ENCODE assay signal across 8 mouse cellular contexts in genomic region chr10:24711071-24711470, GRCm38 (mm10). TPM values are rescaled to one million over a fixed set of nuclear protein-coding genes. Genes with fewer than 3 reads are reported as not detected.
A peak's percentile ranks its signal among the peaks of the same experiment; 100 is the strongest.
DNase-seq lines count a peak whose midpoint lies in the region; ATAC-seq and TF ChIP-seq lines count a peak whose summit lies in the region.

No protein-coding gene starts in this region.

- H3K79me2 ChIP-seq in MEL (ENCODE audit: control insufficient read depth, insufficient read depth, low read length, poor library complexity): no peaks in the 10 kb centered on the region

- no peaks in the 10 kb centered on the region for H3K36me3 ChIP-seq in erythroblast, embryonic 14.5 days (ENCODE audit: control insufficient read depth)
- H3K36me3 ChIP-seq in MEL (ENCODE audit: control insufficient read depth in 1 of 2, insufficient read depth in 2 of 2, low read length in 2 of 2): no peaks in the 10 kb centered on the region
- no peaks in the 10 kb centered on the region for H3K36me3 ChIP-seq in heart, embryonic 15.5 days
- H3K36me3 ChIP-seq in limb, embryonic 15.5 days: no peaks in the 10 kb centered on the region
- no peaks in the 10 kb centered on the region for H3K36me3 ChIP-seq in small intestine, adult 2 months (ENCODE audit: control insufficient read depth, insufficient read depth, low read length)

- peak overlapping the region; percentile 94 for H3K4me2 ChIP-seq in heart, embryonic 15.5 days
- peak overlapping the region; percentile 91 for H3K4me2 ChIP-seq in limb, embryonic 15.5 days

- no peaks in the 10 kb centered on the region for H3K9me3 ChIP-seq in erythroblast, embryonic 14.5 days (ENCODE audit: control insufficient read depth, low read length)
- H3K9me3 ChIP-seq in MEL (replicated peaks; ENCODE audit: insufficient read depth, low read length): no peaks in the 10 kb centered on the region
- H3K9me3 ChIP-seq in heart, embryonic 15.5 days (replicated peaks): no peaks in the 10 kb centered on the region
- no peaks in the 10 kb centered on the region for H3K9me3 ChIP-seq in limb, embryonic 15.5 days

- TF ChIP-seq EP300 in MEL (IDR thresholded peaks at IDR 0.05; ENCODE audit: low read depth in 1 of 2, low read length in 2 of 2): no peak

- no peak for TF ChIP-seq CTCF in MEL (IDR thresholded peaks at IDR 0.05 in 2 of 3, conservative IDR thresholded peaks at IDR 0.05 in 1 of 3; ENCODE audit: control insufficient read depth in 1 of 3, insufficient read depth in 1 of 3, low read depth in 2 of 3, low read length in 3 of 3, poor library complexity in 1 of 3, severe bottlenecking in 1 of 3)
- TF ChIP-seq CTCF in small intestine, adult 2 months (IDR thresholded peaks at IDR 0.05; ENCODE audit: extremely low read depth, insufficient read length, insufficient replicate concordance, low read depth, low read length): no peak

- no peak overlapping the region for H3K27ac ChIP-seq in MEL (ENCODE audit: control insufficient read depth, low read depth, low read length)
- no peak overlapping the region for H3K27ac ChIP-seq in heart, embryonic 15.5 days
- H3K27ac ChIP-seq in limb, embryonic 15.5 days: 0 out of 2 replicates have a peak overlapping the region, but pooled peaks have one; percentile 28
- no peak overlapping the region; the same call in 1 of the 2 replicates for H3K27ac ChIP-seq in small intestine, adult 2 months (ENCODE audit: insufficient read depth, low read depth, low read length)

- intact Hi-C loops in gastrocnemius, postnatal 14 days (cut with DNase I; ENCODE audit: low total_unique reads): no loop called here

- no peak for TF ChIP-seq POLR2A in MEL (IDR thresholded peaks at IDR 0.05; ENCODE audit: control insufficient read depth in 1 of 2, insufficient read depth in 1 of 2, low read depth in 1 of 2, low read length in 2 of 2, poor library complexity in 1 of 2)
- no peak for TF ChIP-seq POLR2A in small intestine, adult 2 months (IDR thresholded peaks at IDR 0.05; ENCODE audit: low read depth, low read length)

- no peak for TF ChIP-seq RAD21 in MEL (IDR thresholded peaks at IDR 0.05; ENCODE audit: low read depth, low read length)

- H3K4me1 ChIP-seq in erythroblast, embryonic 14.5 days (ENCODE audit: control insufficient read depth): peaks cover 14% of the 10 kb centered on the region
- H3K4me1 ChIP-seq in MEL (ENCODE audit: control insufficient read depth in 1 of 2, insufficient read depth in 2 of 2, low read length in 2 of 2): 0 out of 4 replicates have a peak, but pooled peaks cover 0 to 5% of the 10 kb centered on the region in 2 experiments
- H3K4me1 ChIP-seq in heart, embryonic 15.5 days (replicated peaks): peaks cover 9% of the 10 kb centered on the region
- H3K4me1 ChIP-seq in limb, embryonic 15.5 days: peaks cover 13% of the 10 kb centered on the region; the same call in 1 of the 2 replicates
- H3K4me1 ChIP-seq in small intestine, adult 2 months (ENCODE audit: control insufficient read depth, insufficient read depth, insufficient read length, low read length): peaks cover 2% of the 10 kb centered on the region; the same call in 1 of the 2 replicates

- 20% methylated on average over 10 of the region's 10 CpGs for WGBS in heart, embryonic 15.5 days
- WGBS in limb, embryonic 15.5 days: 16% methylated on average over 10 of the region's 10 CpGs
- WGBS in small intestine, adult 2 months: 9% methylated on average over 10 of the region's 10 CpGs

- H3K9ac ChIP-seq in MEL (ENCODE audit: control insufficient read depth, low read depth, low read length, poor library complexity, severe bottlenecking): peak overlapping the region; percentile 42
- peak overlapping the region; percentile 65 for H3K9ac ChIP-seq in heart, embryonic 15.5 days
- H3K9ac ChIP-seq in limb, embryonic 15.5 days: peak overlapping the region; percentile 57; the same call in 1 of the 2 replicates

- ATAC-seq in erythroblast, adult 5-6 weeks (replicated peaks; ENCODE audit: low FRiP score, poor library complexity, severe bottlenecking): no peak
- ATAC-seq in heart, embryonic 15.5 days (replicated peaks; ENCODE audit: insufficient number of reproducible peaks, insufficient read depth, low FRiP score, low read depth): no peak
- ATAC-seq in limb, embryonic 15.5 days (ENCODE audit: insufficient number of reproducible peaks, low FRiP score, low TSS enrichment, low read depth): no peak

- peaks cover 27% of the 10 kb centered on the region for H3K27me3 ChIP-seq in erythroblast, embryonic 14.5 days (ENCODE audit: control insufficient read depth)
- no peaks in the 10 kb centered on the region; a peak in 2 of 4 replicates for H3K27me3 ChIP-seq in MEL (ENCODE audit: control insufficient read depth in 1 of 2, insufficient read depth in 2 of 2, low read length in 2 of 2)
- no peaks in the 10 kb centered on the region for H3K27me3 ChIP-seq in heart, embryonic 15.5 days
- H3K27me3 ChIP-seq in limb, embryonic 15.5 days: no peaks in the 10 kb centered on the region
- H3K27me3 ChIP-seq in small intestine, adult 2 months (ENCODE audit: control insufficient read depth, insufficient read depth, low read length): no peaks in the 10 kb centered on the region

- H3K4me3 ChIP-seq in erythroblast, embryonic 14.5 days (replicated peaks): peak overlapping the region; percentile 69
- H3K4me3 ChIP-seq in MEL (ENCODE audit: control insufficient read depth in 1 of 2, insufficient read depth in 1 of 2, low read depth in 2 of 2, low read length in 2 of 2): peak overlapping the region; percentile 61 to 62
- peak overlapping the region; percentile 68 for H3K4me3 ChIP-seq in heart, embryonic 15.5 days
- peak overlapping the region; percentile 66 for H3K4me3 ChIP-seq in limb, embryonic 15.5 days
- peak overlapping the region; percentile 80 for H3K4me3 ChIP-seq in small intestine, adult 2 months (ENCODE audit: low read depth, low read length)

- peak; percentile 10 for DNase-seq in MEL (ENCODE audit: low read depth, low spot score)
- no peak for DNase-seq in gastrocnemius, postnatal 14 days
- no peak for DNase-seq in right cerebral cortex, postnatal 25 days

TF ChIP-seq in MEL, 35 proteins besides CTCF, POLR2A, EP300 and RAD21:
- TF ChIP-seq POLR2AphosphoS2 (IDR thresholded peaks at IDR 0.05; ENCODE audit: low read length) (no peak), MXI1 (IDR thresholded peaks at IDR 0.05; ENCODE audit: low read depth, low read length) (no peak)
TF ChIP-seq in MEL: peak in this region for 0.

RNA-seq across cellular contexts. Expression of gene Enpp1, which starts 0.9 kb away (rescaled TPM):
- 0.02 TPM in 1 of 2 replicates, not detected in the other for polyA plus RNA-seq in erythroblast, embryonic 14.5 days (2012)
- total RNA-seq in erythroblast, adult 5-6 weeks (2015; ENCODE audit: low replicate concordance): 0.38 and 0.42 TPM in 2 replicates
- total RNA-seq in erythroblast, adult 5-6 weeks (2017; ENCODE audit: low replicate concordance): 0.09 and 0.70 TPM in 2 replicates
- total RNA-seq in MEL (2012; rRNA removed): 0.07 and 0.12 TPM in 2 replicates
- polyA plus RNA-seq in MEL (2012; ENCODE audit: insufficient read depth in 1 of 2, insufficient read length in 2 of 2, low read depth in 1 of 2, low replicate concordance in 2 of 2, missing spikeins in 1 of 2): under 1 TPM in 1 of 2 experiments, not detected in 1; 0.15 TPM
- polyA plus RNA-seq in heart, embryonic 15.5 days (2015; fragmentation: Nextera tagmentation; extraction: Ambion mirVana): 3.9 and 5.1 TPM in 2 replicates
- 9.4 and 10.9 TPM in 2 replicates for polyA plus RNA-seq in limb, embryonic 15.5 days (2015; fragmentation: Nextera tagmentation; extraction: Ambion mirVana)
- polyA plus RNA-seq in small intestine, adult 2 months (2012; rRNA removed): 1.2 and 2.2 TPM in 2 replicates
- total RNA-seq in gastrocnemius, postnatal 14 days (2021): 1 to 10 TPM; 5.9 to 6.4 TPM
